Mouse (Mus musculus) midbrain, embryonic 14.5 days (tissue): Measurements from ENCODE around the gene Tmed6. TPM values are rescaled to one million over a fixed set of nuclear protein-coding genes. Genes with fewer than 3 reads are reported as not detected.
A peak's percentile ranks its signal among the peaks of the same experiment; 100 is the strongest.

Source experiments
- microRNA-seq: library from miRNA; unstranded; fragments of <30 nt; microRNA quantifications from one replicate; pipeline ENCODE4, GENCODE M21; 2016
- polyA plus RNA-seq: library from polyadenylated mRNA; unstranded; fragments of >200 nt; fragmentation: Nextera tagmentation; extraction: Ambion mirVana; gene quantifications from 2 replicates; pipeline ENCODE4 v1.2.1, GENCODE M21; 2014

Gene Tmed6
- polyA plus RNA-seq, 1 experiment from 2014 or later = not detected

Small RNA genes within 50 kb of the gene (microRNA-seq; reads per million reads assigned to microRNA genes)
- 2.1 reads per million, percentile 12 among the genes with 10 or more reads in this experiment for gene Mir7075

Other genes starting within 250 kb of the Tmed6 start
- gene Has3, start 195.4 kb downstream of the Tmed6 start, polyA plus RNA-seq = 0.70 and 1.8 TPM in 2 replicates
- 39.8 and 44.8 TPM in 2 replicates for gene Utp4, start 172.0 kb downstream of the Tmed6 start, polyA plus RNA-seq
- gene Sntb2, start 129.9 kb downstream of the Tmed6 start, polyA plus RNA-seq = 3.5 and 3.9 TPM in 2 replicates
- 152 and 153 TPM in 2 replicates for gene Vps4a, start 34.4 kb downstream of the Tmed6 start, polyA plus RNA-seq
- 29.1 and 33.0 TPM in 2 replicates for gene Pdf, start 17.0 kb downstream of the Tmed6 start, polyA plus RNA-seq
- 36.1 and 41.4 TPM in 2 replicates for gene Cog8, start 9.0 kb downstream of the Tmed6 start, polyA plus RNA-seq
- gene Nip7, start 8.8 kb downstream of the Tmed6 start, polyA plus RNA-seq = 73.3 and 78.7 TPM in 2 replicates
- 23.3 and 27.6 TPM in 2 replicates for gene Terf2, start 30.9 kb upstream of the Tmed6 start, polyA plus RNA-seq
- gene Cyb5b, start 85.0 kb upstream of the Tmed6 start, polyA plus RNA-seq = 82.0 and 136 TPM in 2 replicates
- gene Nfat5, start 227.8 kb upstream of the Tmed6 start, polyA plus RNA-seq = 9.8 and 11.2 TPM in 2 replicates